Mouse (Mus musculus) forelimb bud, embryonic 11.5 days (tissue): ENCODE measurements at regions not wholly inside any gene's neighbourhood (a gene's known extent, or its start where the extent isn't known, plus 50 kb on each side); places are given as distances from the start of the nearest gene placed in this dataset.

Source experiments
- DNase-seq: peaks from one replicate; pipeline ENCODE4 v3.0.0-alpha.2; 2012; ENCODE audit warnings: low read depth, low spot score

DNA sequence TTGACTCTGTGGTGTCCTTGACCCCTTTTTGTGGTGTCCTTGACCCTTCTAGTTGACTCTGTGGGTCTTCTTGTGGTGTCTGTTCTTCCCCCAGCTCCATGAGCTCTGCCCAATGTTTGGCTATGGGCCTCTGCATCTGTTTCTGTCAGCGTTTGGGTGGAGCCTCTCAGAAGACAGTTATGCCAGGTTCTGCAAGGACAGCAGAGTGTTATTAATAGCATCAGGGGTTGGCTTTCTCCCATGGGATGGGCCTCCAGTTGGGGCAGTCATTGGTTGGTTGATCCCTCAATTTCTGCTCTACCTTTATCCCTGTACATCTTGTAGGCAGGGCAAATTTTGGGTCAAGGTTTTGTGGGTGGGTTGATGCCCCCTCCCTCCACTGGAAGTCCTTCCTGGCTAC, 138.8 kb downstream of the Tex29 start:
- DNase-seq, result no peak

DNA sequence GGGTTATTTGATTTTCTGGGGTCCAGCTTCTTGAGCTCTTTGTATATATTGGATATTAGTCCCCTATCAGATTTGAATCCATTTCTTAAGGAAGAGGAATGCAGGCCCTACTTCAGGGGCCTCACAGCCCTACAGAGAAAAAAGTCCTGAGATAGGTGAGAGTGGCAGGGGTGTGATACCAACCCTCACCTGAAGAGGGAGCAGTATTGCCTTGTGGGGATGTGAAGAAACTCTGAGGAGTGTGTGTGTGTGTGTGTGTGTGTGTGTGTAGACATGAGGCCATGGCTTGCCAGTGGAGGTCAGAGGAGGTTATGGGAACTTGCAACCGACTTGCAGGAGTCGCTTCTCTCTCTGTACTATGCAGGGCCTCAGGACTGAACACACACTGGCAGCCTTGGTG, 141.2 kb downstream of the Tex29 start:
- peak; percentile 13 for DNase-seq

DNA sequence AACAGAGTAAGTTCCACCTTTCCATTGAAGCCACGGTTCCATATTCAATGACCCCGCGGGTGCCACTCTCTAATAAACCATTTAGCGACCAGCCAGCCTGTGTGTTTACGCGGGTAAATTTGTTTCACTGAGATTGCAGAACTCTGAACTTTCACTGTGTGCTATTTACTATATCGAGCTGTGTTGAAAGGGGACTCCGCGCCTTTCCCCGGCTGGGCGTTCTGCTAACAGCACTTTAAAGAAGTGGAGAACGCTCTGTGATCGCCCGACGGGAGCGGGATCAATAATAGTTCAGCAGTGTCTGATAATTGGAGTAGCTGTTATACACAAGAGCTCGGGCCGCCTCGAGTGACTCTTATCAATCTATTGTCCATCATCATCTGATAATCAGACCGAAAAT, 149.8 kb downstream of the Tex29 start:
- no peak for DNase-seq

DNA sequence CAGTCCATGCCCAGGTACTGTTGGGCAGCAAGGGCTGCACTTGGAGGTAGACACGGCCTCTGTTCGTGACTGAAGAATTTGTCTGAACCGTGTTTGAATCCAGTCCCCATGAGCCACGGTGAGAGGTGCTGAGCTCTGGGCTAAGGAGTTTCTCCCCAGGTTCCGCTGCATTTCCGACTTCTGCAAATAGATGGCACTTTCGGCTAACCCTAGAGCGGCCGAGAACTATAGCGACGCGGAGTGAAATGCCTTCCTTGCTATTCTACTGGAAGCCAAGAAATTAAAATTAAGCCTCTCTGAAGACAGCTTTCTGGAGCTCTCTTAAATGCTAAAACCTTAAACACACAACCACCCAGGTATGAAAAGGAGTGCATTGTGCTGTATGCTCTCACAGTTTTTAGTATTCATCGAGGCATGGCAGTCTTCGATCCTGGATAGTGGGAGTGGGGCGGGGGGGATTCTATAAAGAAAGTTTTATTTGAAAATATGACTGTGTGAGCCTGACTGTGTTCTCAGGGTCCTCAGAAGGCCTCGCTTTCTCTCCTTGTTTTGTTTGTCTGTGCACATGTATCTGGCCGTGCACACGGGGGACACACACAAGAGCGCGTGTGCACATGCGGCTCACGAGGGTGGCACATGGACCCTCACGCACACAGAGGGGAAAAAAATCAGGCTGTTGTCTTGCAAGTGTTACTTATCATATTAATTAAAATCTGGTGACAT, 159.6 kb downstream of the Tex29 start:
- peak; percentile 53 for DNase-seq

DNA sequence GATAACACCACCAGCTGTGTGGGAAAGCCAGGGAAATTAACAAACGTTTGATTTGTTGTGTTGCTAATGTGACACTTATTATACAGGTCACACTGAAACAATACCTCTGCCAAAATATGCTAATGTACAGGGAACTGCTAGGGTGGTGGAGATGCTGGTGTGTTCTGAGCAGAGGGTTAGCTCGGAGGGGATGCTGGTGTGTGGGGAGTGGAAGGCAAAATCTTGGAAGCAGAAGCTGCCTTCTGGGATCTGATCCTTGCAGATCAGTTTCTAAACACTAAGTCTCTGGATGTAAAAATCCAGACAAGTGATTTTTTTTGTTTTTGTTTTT, 160.2 kb downstream of the Tex29 start:
- no peak for DNase-seq

DNA sequence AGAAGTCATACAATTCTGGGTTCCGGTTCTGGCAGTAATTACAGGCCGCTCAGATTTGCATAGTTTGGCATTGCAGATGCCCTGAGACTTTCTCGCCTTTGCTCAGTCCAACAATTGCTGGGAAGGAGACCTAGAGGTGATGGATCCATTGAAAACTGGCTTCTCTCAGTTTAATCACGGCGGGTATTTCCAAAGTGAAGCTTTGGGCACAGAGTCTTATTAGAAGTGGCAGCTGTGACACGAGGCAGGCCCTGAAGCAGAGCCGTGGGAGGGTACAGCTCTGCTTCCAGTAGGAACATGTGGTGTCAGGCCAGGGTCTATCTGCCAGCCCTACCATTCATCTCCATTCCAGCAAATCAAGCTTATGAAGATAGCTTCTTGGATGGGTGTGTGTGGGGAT, 164.0 kb downstream of the Tex29 start:
- no peak for DNase-seq

DNA sequence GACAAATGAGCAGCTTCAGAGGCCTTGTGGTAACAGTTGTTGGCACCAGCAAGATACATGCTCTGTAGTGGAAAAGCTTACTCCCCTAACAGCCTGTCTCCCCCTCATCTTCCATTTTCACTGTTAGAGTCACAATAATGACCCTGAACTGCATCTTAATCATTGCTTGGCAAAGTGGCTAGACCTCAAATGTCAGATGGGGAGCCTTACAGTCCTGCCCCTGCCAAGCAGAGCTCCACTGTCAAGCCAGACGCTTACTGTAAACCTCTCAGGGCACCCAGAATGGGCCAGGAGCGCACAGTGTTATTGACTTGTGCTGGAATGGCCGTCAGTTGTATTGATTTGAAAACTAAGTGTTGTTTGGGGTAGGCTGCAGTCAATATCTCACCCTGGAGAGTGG, 172.5 kb downstream of the Tex29 start:
- no peak for DNase-seq

DNA sequence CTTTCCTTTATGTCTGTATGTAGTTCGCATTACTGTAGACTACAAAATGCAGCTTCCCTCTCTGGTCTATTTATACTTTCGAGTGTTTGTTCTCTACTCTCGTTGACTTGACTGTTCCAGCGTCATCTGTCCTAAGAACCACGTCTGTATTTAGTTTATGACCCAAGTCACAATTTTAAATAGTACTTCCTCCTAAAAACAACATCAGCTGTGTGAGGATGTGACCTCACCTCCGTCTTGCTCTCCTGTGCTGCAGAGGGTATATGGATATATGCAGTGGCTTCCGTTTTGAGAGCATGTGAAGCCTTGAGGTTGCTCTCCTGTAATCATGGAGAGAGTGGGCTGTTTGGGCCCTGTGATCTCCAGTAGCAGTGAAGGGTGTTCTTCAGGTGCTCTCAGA, 177.5 kb downstream of the Tex29 start:
- DNase-seq, result no peak

DNA sequence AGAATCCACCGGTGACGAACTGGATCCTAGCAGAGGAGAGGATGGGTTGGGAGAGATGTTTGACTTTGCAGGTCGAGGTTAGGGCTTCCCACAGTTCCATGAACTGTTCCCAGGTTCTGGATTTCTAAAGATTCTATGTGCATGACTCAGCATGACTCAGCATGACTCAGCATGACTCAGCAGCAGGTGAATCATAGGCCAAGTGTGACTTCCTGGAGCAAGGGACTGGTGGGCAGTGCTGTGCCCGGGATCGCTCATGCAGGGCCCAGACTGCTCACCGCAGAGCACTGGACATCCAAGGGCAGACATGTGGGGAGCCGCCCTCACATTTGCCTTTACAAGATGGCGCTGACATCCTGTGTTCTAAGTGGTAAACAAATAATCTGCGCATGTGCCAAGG, 179.0 kb downstream of the Tex29 start:
- DNase-seq, result no peak

DNA sequence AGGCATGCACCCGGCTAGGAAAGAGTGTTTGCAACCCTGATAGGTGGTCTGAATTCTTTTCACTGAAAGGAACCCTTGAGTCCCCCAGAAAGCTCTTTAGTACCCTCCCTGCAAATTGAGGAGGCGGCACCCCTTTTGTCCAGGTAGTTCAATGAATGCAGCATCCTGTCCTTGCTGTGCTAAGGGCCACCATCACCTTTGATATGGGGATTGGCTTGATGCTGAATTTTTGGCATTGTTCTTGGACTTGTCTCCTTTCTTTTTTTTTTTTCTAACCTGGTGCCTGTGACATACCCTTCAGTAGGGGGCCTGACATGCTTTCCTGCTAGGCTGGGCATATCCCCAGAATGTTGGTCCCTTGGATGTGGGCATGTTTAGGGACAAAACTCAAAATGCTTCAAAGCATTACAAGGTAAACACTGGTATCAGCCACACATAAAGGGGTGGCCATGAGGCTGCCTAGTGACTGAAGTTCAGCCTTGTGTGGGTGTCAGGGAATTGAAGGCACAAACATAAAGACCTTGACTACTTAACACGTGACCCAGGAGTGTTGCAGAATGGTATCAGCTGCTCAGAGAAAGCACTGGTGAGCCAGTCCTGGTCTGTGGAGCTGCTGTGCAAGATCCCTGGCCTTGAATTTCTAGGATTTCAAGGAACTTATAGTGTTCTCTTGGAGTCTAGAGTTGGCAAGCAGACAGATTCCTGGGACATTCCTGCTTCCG, 183.6 kb downstream of the Tex29 start:
- no peak for DNase-seq

DNA sequence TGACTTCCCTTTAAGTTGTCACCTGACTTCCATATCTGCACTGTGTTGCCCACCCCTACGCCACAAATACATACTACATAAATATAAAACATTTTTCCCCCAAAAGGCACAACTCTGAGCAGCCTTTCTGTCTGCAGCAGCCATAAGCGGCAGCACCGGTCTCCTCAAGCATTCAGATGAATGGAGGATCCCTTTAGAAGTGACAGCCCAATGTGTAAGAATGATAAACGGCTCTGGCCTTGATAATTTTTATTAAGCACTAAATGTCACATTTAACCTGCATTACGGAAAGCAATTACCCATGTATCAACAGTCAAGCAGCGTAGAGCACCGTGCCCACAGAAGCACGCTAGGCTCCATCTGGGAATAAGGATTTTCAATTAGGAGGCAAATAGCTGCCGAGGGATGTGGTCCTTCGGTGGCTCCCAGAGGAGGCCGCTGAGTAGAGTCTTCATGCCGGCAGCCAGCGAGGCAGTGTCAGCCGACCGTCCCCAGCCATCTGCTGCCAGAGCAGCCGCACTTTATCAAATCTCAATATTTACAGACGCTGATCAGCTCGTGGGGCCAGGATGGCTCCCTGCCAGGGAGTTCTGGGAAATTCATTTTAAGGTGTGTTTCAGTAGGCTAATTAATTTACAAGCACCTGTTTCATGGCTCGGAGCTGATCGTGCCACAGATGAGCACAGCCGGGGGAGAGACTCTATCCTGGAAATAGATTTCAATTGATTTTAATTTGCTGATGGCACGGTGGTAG, 190.3 kb downstream of the Tex29 start:
- no peak for DNase-seq

DNA sequence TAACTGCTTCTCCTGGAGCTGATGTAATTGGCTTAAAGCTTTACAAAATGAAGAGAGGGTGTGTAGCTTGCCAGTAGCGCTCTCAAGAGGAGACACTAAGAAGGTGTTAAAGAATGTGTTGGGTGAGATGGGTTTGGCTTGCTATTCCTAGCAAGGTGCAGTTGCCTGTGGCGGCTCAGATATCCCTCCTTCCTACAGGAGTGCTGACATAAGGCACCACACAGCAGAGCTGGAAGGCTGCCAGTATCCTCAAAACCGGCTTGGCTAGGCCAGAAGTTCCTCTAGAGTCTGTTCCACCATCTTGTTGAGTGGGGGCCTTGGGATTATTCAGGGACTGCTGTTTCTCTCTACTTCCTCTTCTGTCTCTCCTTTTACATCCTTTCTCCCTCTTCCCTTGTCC, 191.5 kb downstream of the Tex29 start:
- no peak for DNase-seq

DNA sequence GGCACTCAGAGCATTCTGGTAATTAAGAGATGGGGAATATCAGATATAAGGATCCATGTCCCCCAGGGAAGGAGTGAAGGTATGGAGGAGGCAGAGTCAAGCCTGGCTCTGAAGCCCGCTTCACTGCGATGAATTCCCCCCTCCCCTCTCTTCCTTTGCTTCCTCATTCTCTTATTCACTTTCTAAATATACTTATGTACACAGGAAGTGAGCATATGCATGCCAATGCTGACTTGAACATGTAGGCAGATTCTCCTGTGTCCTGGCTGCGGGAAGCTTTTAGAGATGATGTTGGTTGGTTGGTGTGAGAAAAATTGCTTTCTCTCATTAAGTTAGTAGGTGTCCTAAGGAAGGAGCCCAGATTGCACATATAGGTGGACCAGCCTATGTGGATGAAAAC, 192.1 kb downstream of the Tex29 start:
- DNase-seq, result no peak

DNA sequence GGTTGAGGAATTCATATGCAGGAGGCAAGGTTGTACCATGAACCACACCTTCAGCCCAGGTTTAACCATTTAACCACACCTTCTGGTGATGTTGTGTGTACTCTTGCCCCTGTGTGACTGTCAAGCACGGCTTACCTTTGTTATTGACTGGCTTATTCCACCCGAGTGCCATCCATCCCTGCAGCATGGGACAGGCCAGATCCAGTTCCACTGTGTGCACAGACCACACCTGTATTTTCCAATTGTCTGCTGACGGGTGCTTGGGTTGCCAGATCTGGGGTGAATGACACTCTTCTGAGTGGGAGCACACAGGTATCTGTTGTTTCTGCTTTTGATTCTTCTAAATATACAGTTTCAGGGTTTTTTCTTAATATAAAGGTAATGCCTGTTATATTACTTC, 196.1 kb downstream of the Tex29 start:
- no peak for DNase-seq

DNA sequence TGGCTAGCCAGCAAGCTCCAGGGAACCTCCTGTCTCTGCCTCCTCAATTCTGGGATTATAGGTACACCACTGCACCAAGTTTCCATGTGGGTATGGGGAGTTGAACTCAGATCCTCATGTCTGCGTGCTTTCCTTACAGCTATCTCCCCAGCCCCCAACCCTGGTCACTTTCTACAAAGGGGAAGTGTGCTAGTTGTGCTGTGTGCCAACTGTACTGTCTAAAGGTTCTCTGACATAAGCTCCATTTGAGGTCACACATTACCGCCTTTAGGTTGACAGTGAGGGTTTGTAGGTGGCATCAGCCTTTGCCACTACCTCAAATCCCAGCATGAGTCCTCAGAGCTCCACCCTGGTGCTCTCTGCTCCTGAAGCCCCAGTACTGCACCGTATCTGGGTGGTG, 200.7 kb downstream of the Tex29 start:
- no peak for DNase-seq

DNA sequence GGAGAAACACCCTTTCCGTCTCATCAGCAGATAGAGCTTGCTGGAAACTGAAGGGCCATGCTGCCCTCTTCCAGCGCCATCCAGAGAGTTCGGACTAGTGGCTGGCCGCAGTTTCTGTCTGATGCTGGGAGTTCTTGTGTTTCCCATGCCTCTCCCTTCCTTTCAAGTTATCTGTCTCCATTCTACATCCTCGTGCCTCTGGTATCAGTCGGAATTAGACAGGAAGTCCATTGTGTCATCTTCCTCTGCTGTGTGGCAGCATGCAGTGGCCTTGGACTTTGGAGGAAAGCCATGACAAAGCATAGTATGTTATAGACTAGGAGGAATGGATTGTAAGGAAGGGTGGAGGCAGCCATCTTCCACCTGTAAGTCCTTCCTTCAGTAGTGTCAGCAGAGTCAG, 201.4 kb downstream of the Tex29 start:
- no peak for DNase-seq

DNA sequence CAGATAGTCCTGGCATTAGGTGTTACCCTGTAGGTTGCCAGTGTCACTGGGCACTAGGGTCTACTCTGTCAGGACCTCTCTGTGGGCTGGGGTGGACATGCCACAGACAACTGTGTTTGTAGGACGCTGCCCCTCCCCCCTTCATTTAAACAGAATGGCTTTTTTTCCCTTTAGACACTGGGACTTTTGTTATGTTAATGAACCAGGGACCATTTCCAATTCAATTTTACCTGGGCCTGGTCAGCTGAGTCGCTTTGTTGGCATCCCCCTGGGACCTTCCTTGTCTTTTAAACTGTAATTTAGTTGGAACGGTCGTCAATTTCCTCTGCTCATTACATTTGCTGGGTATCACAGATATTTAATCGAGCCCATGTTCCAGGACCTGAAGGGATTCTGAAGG, 210.6 kb downstream of the Tex29 start:
- DNase-seq, result no peak

DNA sequence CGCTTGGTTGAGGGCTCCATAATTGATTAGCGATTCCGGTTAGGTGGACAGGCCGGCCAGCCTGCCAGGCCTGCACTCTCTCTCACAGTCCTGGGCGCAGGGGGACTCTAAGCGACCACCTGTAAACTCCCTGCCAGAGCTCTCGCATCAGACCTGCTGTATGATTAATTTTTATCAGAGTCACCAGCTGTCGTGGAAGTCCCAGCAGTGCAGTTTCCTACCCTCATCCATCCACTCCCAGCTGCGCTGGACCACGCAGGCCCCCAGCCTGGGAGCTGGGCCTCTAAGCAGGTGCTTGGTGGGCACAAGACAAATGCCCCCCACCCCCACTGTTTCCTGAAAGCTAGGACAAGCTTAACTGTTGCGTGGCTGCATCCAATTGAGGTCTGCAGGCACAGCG, 211.1 kb downstream of the Tex29 start:
- DNase-seq, result peak; percentile 5

DNA sequence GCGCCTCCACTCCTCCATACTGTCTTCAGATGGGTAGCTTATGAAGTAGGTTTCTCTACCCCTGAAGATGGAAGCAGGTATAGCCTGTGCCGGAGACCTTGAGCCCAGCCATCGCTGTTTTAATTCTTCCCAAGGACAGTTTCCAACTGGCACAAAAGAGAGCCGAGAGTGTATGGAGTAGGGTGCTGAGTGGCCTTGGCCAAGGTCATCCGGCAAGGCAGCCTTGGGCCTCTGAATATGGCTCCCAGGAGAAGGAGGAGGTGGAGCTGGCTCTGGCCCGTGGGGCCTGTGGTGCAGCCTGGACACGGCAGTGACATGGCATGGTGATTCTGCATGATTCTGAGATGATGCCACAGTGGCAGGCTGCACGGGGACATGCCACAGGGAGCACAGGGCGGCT, 215.7 kb downstream of the Tex29 start:
- DNase-seq, result no peak

DNA sequence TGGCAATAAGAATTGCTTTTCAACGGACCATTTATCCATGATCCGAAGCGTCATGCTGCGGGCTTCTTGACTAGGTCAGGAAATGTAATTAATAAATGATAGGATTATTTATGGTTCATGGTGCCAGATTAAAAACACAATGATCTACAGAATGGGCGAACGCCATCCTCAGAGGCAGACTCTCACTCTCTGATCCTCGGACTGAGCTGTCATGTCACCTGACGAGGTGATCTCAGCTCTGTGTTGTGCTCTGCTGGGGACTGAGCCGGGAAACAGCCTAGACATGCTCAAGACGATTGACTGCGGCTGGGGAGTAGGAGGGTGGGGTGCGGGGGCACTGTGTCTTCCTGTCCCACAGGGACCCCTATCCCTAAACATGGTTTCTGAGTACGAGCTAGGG, 217.4 kb upstream of the A230072I06Rik start:
- no peak for DNase-seq

DNA sequence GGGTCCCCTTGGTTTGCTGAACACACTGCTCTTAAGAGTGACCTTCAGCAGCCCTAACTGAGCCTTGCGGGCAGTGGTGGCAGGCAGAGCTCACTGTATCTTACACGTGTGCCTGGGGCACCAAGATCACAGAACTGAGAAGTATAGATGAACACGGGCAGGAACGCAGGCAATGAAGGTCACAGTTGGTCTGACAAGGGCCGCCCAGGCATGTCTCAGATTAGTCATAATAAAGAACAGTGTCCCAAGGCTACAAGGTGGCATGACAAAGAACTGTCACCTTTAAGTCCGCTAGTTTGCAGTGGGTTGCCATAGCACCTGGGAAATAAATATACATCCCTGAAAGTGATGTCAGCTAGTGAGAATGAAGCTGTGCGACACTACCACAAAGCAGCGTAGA, 215.9 kb upstream of the A230072I06Rik start:
- DNase-seq, result no peak

DNA sequence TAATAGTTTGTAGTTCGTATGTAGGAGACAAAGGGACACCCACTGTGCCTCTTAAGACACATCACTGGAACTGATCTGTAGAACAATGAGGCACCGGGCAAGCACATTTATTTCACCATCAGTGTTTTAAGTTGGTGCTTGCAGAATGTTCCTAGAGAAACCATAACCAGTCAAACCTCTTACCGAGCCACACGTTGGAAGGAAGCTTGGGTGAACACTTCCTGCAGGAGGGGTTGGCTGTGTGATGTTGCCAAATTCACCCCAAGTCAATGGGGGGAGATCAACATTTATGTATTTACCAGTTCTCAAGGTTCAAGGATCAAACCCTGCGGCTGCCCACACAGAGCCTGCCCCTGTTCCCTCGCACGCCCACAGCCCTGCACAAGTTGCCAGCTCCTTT, 214.0 kb upstream of the A230072I06Rik start:
- no peak for DNase-seq

DNA sequence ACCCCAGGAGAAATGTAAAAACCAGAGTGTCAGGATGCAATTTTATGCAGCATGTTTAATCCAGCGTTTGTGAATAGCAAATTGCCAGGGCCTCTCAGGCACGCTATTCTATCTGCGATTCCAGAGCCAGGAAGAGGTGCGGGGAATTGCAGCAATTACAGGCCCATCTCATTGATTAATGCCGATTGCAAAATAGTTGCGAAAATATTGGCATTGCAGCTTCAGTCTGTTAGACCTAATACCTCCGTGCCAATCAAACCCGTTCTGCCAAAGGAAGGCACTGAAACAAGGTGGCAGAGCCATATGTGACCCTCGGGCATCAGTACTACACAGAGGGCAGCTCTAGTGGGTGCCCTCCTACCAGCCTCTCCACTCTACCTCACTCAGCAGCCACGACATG, 212.2 kb upstream of the A230072I06Rik start:
- no peak for DNase-seq
